ENCODE assay signal across 15 mouse cellular contexts in genomic region chr4:100056046-100056445, GRCm38 (mm10). TPM values are rescaled to one million over a fixed set of nuclear protein-coding genes. Genes with fewer than 3 reads are reported as not detected.
A peak's percentile ranks its signal among the peaks of the same experiment; 100 is the strongest.
DNase-seq lines count a peak whose midpoint lies in the region; ATAC-seq lines count a peak whose summit lies in the region.
"Had no signal": no experiment of that assay in that cellular context is flagged by ENCODE, and none has a peak within 500 bp of the region (broad histone marks: within the 10 kb centered on the region; RNA-seq: fewer than 3 reads in every experiment).

No protein-coding gene starts in this region.

- peaks cover 21% of the 10 kb centered on the region for H3K4me1 ChIP-seq in embryonic facial prominence, embryonic 10.5 days
- H3K4me1 ChIP-seq in limb, embryonic 12.5 days (replicated peaks), result peaks cover 31% of the 10 kb centered on the region

- intact Hi-C loops in heart, postnatal 25 days (cut with DNase I), result no loop called here

- DNase-seq in heart, adult 11 months, result peak; percentile 94
- no peak for DNase-seq in heart, postnatal 25 days (ENCODE audit: low spot score)
- peak; percentile 19 for DNase-seq in embryonic facial prominence, embryonic 10.5 days (ENCODE audit: low spot score)
- DNase-seq in gastrocnemius, postnatal 25 days, result peak; percentile 60
- no peak for DNase-seq in c-Kit-positive CD71-positive TER-119-positive erythroid progenitor cells, embryonic 14.5 days (ENCODE audit: low spot score)
- DNase-seq in embryo, embryonic 9.5 days (ENCODE audit: extremely low spot score), result no peak
- no peak for DNase-seq in right cerebral cortex, postnatal 25 days
- DNase-seq: adrenal gland, postnatal 25 days; kidney, adult 8-10 months had no signal

- no peak overlapping the region for H3K4me3 ChIP-seq in embryonic facial prominence, embryonic 10.5 days
- no peak overlapping the region for H3K4me3 ChIP-seq in limb, embryonic 12.5 days (replicated peaks)
- H3K4me3 ChIP-seq: forebrain, embryonic 15.5 days; hindbrain, embryonic 15.5 days; midbrain, embryonic 10.5 days had no signal

- 60% methylated on average over 9 of the region's 9 CpGs for WGBS in embryonic facial prominence, embryonic 10.5 days
- WGBS in limb, embryonic 12.5 days, result 44% methylated on average over 9 of the region's 9 CpGs

- H3K9ac ChIP-seq in limb, embryonic 12.5 days (replicated peaks), result no peak overlapping the region
- H3K9ac ChIP-seq: forebrain, embryonic 15.5 days; hindbrain, embryonic 15.5 days had no signal

- H3K4me2 ChIP-seq in limb, embryonic 12.5 days, result no peak overlapping the region
- H3K4me2 ChIP-seq: forebrain, embryonic 15.5 days; hindbrain, embryonic 15.5 days; liver, embryonic 11.5 days had no signal

- peak; percentile 15; the same call in 1 of the 2 replicates for ATAC-seq in limb, embryonic 12.5 days (ENCODE audit: insufficient number of reproducible peaks, insufficient read depth, low FRiP score, low TSS enrichment, low read depth)
- ATAC-seq: forebrain, embryonic 15.5 days had no signal

- H3K27me3 ChIP-seq in embryonic facial prominence, embryonic 10.5 days (replicated peaks; ENCODE audit: low read depth, poor library complexity, severe bottlenecking), result peaks cover 7% of the 10 kb centered on the region
- H3K27me3 ChIP-seq in limb, embryonic 12.5 days, result no peaks in the 10 kb centered on the region
- H3K27me3 ChIP-seq: forebrain, embryonic 15.5 days; hindbrain, embryonic 15.5 days had no signal

- no peak overlapping the region for H3K27ac ChIP-seq in embryonic facial prominence, embryonic 10.5 days (replicated peaks)
- peak overlapping the region; percentile 64 for H3K27ac ChIP-seq in limb, embryonic 12.5 days
- H3K27ac ChIP-seq: forebrain, embryonic 15.5 days; hindbrain, embryonic 15.5 days; midbrain, embryonic 10.5 days had no signal

- H3K9me3 ChIP-seq in embryonic facial prominence, embryonic 10.5 days, result no peaks in the 10 kb centered on the region
- H3K9me3 ChIP-seq in limb, embryonic 12.5 days, result no peaks in the 10 kb centered on the region
- H3K9me3 ChIP-seq: forebrain, embryonic 15.5 days; hindbrain, embryonic 15.5 days; midbrain, embryonic 10.5 days had no signal

- H3K36me3 ChIP-seq in embryonic facial prominence, embryonic 10.5 days (replicated peaks), result no peaks in the 10 kb centered on the region
- H3K36me3 ChIP-seq in limb, embryonic 12.5 days, result no peaks in the 10 kb centered on the region
- H3K36me3 ChIP-seq: forebrain, embryonic 15.5 days; hindbrain, embryonic 15.5 days; midbrain, embryonic 10.5 days had no signal

RNA-seq across cellular contexts. Expression of gene Ror1, which starts 39.5 kb away (rescaled TPM):
- 1 to 10 TPM; 7.7 to 9.7 TPM for total RNA-seq in heart, postnatal 25 days (2021)
- 11.4 and 12.0 TPM in 2 replicates for polyA plus RNA-seq in embryonic facial prominence, embryonic 10.5 days (2016; fragmentation: Nextera tagmentation; extraction: Ambion mirVana)
- total RNA-seq in gastrocnemius, postnatal 25 days (2021), result 1 to 10 TPM; 1.9 to 2.4 TPM
- polyA plus RNA-seq in limb, embryonic 12.5 days (2016; fragmentation: Nextera tagmentation; extraction: Ambion mirVana), result 11.2 and 11.5 TPM in 2 replicates
- total RNA-seq: granulocyte monocyte progenitor cell, adult 5-6 weeks had no signal

Comparison
In these comparisons a context has a peak if more than half of its experiments do, and no peak if none do; other contexts are left out.
1. DNase-seq: peak in heart, adult 11 months (single experiment), embryonic facial prominence, embryonic 10.5 days (single experiment) and gastrocnemius, postnatal 25 days (single experiment); none in heart, postnatal 25 days (single experiment), c-Kit-positive CD71-positive TER-119-positive erythroid progenitor cells, embryonic 14.5 days (single experiment), embryo, embryonic 9.5 days (single experiment) and right cerebral cortex, postnatal 25 days (single experiment).